ENCODE assay signal across 18 mouse cellular contexts in genomic region chr16:30034979-30035440, GRCm38 (mm10). TPM values are rescaled to one million over a fixed set of nuclear protein-coding genes. Genes with fewer than 3 reads are reported as not detected.
DNase-seq lines count a peak whose midpoint lies in the region; ATAC-seq and TF ChIP-seq lines count a peak whose summit lies in the region.
"Had no signal": no experiment of that assay in that cellular context is flagged by ENCODE, and none has a peak within 500 bp of the region (broad histone marks: within the 10 kb centered on the region; RNA-seq: fewer than 3 reads in every experiment).

No protein-coding gene starts in this region.

- no peak for TF ChIP-seq EP300 in lung, postnatal 0 days (IDR thresholded peaks at IDR 0.05)
- peak; percentile 92 for TF ChIP-seq EP300 in CH12.LX (IDR thresholded peaks at IDR 0.05; ENCODE audit: low read length)
- no peak for TF ChIP-seq EP300 in liver, embryonic 14.5 days (IDR thresholded peaks at IDR 0.05; ENCODE audit: low read depth)

- no peak for ATAC-seq in lung, embryonic 16.5 days (ENCODE audit: low read depth)
- no peak for ATAC-seq in lung, postnatal 0 days
- peak; percentile 32; the same call in 1 of the 2 replicates for ATAC-seq in liver, embryonic 14.5 days (ENCODE audit: insufficient read depth)
- ATAC-seq: forebrain, embryonic 16.5 days had no signal

- no peaks in the 10 kb centered on the region for H3K27me3 ChIP-seq in lung, embryonic 16.5 days (ENCODE audit: control insufficient read depth, insufficient read depth, low read depth, low read length)
- H3K27me3 ChIP-seq in lung, postnatal 0 days (replicated peaks; ENCODE audit: insufficient read depth, low read length): no peaks in the 10 kb centered on the region
- peaks cover 17% of the 10 kb centered on the region for H3K27me3 ChIP-seq in CH12.LX (replicated peaks)
- no peaks in the 10 kb centered on the region for H3K27me3 ChIP-seq in liver, embryonic 14.5 days (ENCODE audit: control insufficient read depth, insufficient read depth, low read length)
- H3K27me3 ChIP-seq: embryonic facial prominence, embryonic 15.5 days; lung, embryonic 15.5 days had no signal

- no peak for TF ChIP-seq CTCF in lung, postnatal 0 days (IDR thresholded peaks at IDR 0.05)
- no peak for TF ChIP-seq CTCF in CH12.LX (conservative IDR thresholded peaks at IDR 0.05 in 1 of 2, IDR thresholded peaks at IDR 0.05 in 1 of 2; ENCODE audit: low read depth in 2 of 2, low read length in 2 of 2)
- no peak for TF ChIP-seq CTCF in liver, embryonic 14.5 days (IDR thresholded peaks at IDR 0.05; ENCODE audit: low read depth)

- TF ChIP-seq POLR2A in CH12.LX (IDR thresholded peaks at IDR 0.05; ENCODE audit: low read depth, low read length): no peak; the same call in 1 of the 2 replicates

- TF ChIP-seq RAD21 in CH12.LX (IDR thresholded peaks at IDR 0.05; ENCODE audit: low read depth, low read length): peak; percentile 2

- no peaks in the 10 kb centered on the region for H3K9me3 ChIP-seq in lung, embryonic 16.5 days (ENCODE audit: control insufficient read depth, low read length)
- no peaks in the 10 kb centered on the region for H3K9me3 ChIP-seq in lung, postnatal 0 days (ENCODE audit: low read length)
- H3K9me3 ChIP-seq in CH12.LX (replicated peaks; ENCODE audit: low read length): peaks cover 3% of the 10 kb centered on the region
- H3K9me3 ChIP-seq in liver, embryonic 14.5 days (ENCODE audit: control insufficient read depth, low read length): no peaks in the 10 kb centered on the region
- H3K9me3 ChIP-seq: embryonic facial prominence, embryonic 15.5 days; hindbrain, embryonic 15.5 days; limb, embryonic 10.5 days; lung, embryonic 15.5 days; midbrain, embryonic 12.5 days had no signal

- no peak for DNase-seq in lung, postnatal 0 days (ENCODE audit: low spot score)
- peak; percentile 87 for DNase-seq in A20 (ENCODE audit: low read depth, low spot score)
- DNase-seq in CH12.LX (ENCODE audit: extremely low read depth): peak; percentile 82
- DNase-seq in liver, embryonic 14.5 days (ENCODE audit: low read depth in 3 of 3, low spot score in 3 of 3): no peak
- DNase-seq in layer of hippocampus, adult 8-10 months (ENCODE audit: low spot score in 2 of 2): no peak
- DNase-seq in right cerebral cortex, postnatal 10 days (ENCODE audit: low spot score in 2 of 2): no peak
- DNase-seq: cerebellum, adult 8-10 months; right cerebral cortex, postnatal 25 days; thymus, postnatal 36 days had no signal

- in situ Hi-C loops in CH12.LX (cut with MboI; ENCODE audit: low pct_ligation_motif_present, low pct_unique_long_range_greater_than_20kb, low sequenced_read_pairs): no loop called here

- H3K4me1 ChIP-seq in lung, embryonic 16.5 days (replicated peaks; ENCODE audit: control insufficient read depth, insufficient read depth, low read length): peaks cover 12% of the 10 kb centered on the region
- H3K4me1 ChIP-seq in lung, postnatal 0 days (ENCODE audit: insufficient read depth, low read depth, low read length): 0 out of 2 replicates have a peak, but pooled peaks cover 4% of the 10 kb centered on the region
- peaks cover 58 to 82% of the 10 kb centered on the region in 2 experiments for H3K4me1 ChIP-seq in CH12.LX (ENCODE audit: control insufficient read depth in 1 of 2, insufficient read depth in 2 of 2)
- H3K4me1 ChIP-seq in liver, embryonic 14.5 days (replicated peaks; ENCODE audit: control insufficient read depth in 2 of 2, insufficient read depth in 2 of 2, low read length in 1 of 2): peaks cover 0 to 24% of the 10 kb centered on the region in 2 experiments; a peak in 2 of 4 replicates

- H3K36me3 ChIP-seq in lung, embryonic 16.5 days (ENCODE audit: control insufficient read depth, insufficient read depth, low read length): no peaks in the 10 kb centered on the region
- H3K36me3 ChIP-seq in lung, postnatal 0 days (ENCODE audit: insufficient read depth, low read length): no peaks in the 10 kb centered on the region
- no peaks in the 10 kb centered on the region for H3K36me3 ChIP-seq in CH12.LX (replicated peaks in 1 of 2; ENCODE audit: control insufficient read depth in 1 of 2, insufficient read depth in 1 of 2, low read length in 1 of 2)
- H3K36me3 ChIP-seq in liver, embryonic 14.5 days (replicated peaks; ENCODE audit: control insufficient read depth, insufficient read depth, low read depth): no peaks in the 10 kb centered on the region
- H3K36me3 ChIP-seq: embryonic facial prominence, embryonic 15.5 days; hindbrain, embryonic 15.5 days; limb, embryonic 10.5 days; lung, embryonic 15.5 days; midbrain, embryonic 12.5 days had no signal

- no peak overlapping the region for H3K4me3 ChIP-seq in lung, embryonic 16.5 days (ENCODE audit: low read length)
- no peak overlapping the region for H3K4me3 ChIP-seq in lung, postnatal 0 days (ENCODE audit: low read depth, low read length)
- no peak overlapping the region for H3K4me3 ChIP-seq in CH12.LX (replicated peaks in 1 of 3; ENCODE audit: low read depth in 2 of 3, low read length in 2 of 3, poor library complexity in 1 of 3)
- H3K4me3 ChIP-seq in liver, embryonic 14.5 days (ENCODE audit: insufficient read depth in 1 of 2, low read depth in 2 of 2, low read length in 2 of 2): no peak overlapping the region
- H3K4me3 ChIP-seq: embryonic facial prominence, embryonic 15.5 days; hindbrain, embryonic 15.5 days; limb, embryonic 10.5 days; lung, embryonic 15.5 days; midbrain, embryonic 12.5 days had no signal

- dilution Hi-C loops in CH12.LX (cut with MboI; ENCODE audit: extremely low pct_ligation_motif_present, extremely low pct_unique_long_range_greater_than_20kb, low sequenced_read_pairs): no loop called here

- H3K9ac ChIP-seq in lung, embryonic 16.5 days (ENCODE audit: low read length): no peak overlapping the region
- H3K9ac ChIP-seq in lung, postnatal 0 days (replicated peaks; ENCODE audit: low read depth): no peak overlapping the region
- H3K9ac ChIP-seq in CH12.LX (ENCODE audit: insufficient read depth, low read depth): no peak overlapping the region
- H3K9ac ChIP-seq in liver, embryonic 14.5 days (replicated peaks): no peak overlapping the region
- H3K9ac ChIP-seq: embryonic facial prominence, embryonic 15.5 days; hindbrain, embryonic 15.5 days; lung, embryonic 15.5 days; midbrain, embryonic 12.5 days had no signal

- H3K27ac ChIP-seq in lung, embryonic 16.5 days (ENCODE audit: low read length): peak overlapping the region; percentile 2; the same call in 1 of the 2 replicates
- H3K27ac ChIP-seq in lung, postnatal 0 days (ENCODE audit: low read length): no peak overlapping the region
- peak overlapping the region; percentile 74 for H3K27ac ChIP-seq in CH12.LX (ENCODE audit: insufficient read depth, low read depth)
- H3K27ac ChIP-seq in liver, embryonic 14.5 days: no peak overlapping the region
- H3K27ac ChIP-seq: hindbrain, embryonic 15.5 days; macrophage; midbrain, embryonic 12.5 days had no signal

- no peak overlapping the region for H3K4me2 ChIP-seq in lung, embryonic 16.5 days (ENCODE audit: low read depth, low read length)
- no peak overlapping the region for H3K4me2 ChIP-seq in lung, postnatal 0 days (replicated peaks; ENCODE audit: low read depth, low read length)
- peak overlapping the region; percentile 55 for H3K4me2 ChIP-seq in CH12.LX (ENCODE audit: insufficient read depth, low read depth, poor library complexity, severe bottlenecking)
- no peak overlapping the region for H3K4me2 ChIP-seq in liver, embryonic 14.5 days (ENCODE audit: low read depth)
- H3K4me2 ChIP-seq: embryonic facial prominence, embryonic 15.5 days; heart, embryonic 11.5 days; hindbrain, embryonic 15.5 days; lung, embryonic 15.5 days; midbrain, embryonic 12.5 days had no signal

- H3K79me2 ChIP-seq in CH12.LX (replicated peaks; ENCODE audit: control insufficient read depth, extremely low read depth, insufficient read depth, poor library complexity, severe bottlenecking): no peaks in the 10 kb centered on the region

- 55% methylated on average over 5 of the region's 5 CpGs for WGBS in lung, embryonic 16.5 days
- 62% methylated on average over 5 of the region's 5 CpGs for WGBS in lung, postnatal 0 days
- 32% methylated on average over 5 of the region's 5 CpGs for WGBS in liver, embryonic 14.5 days (ENCODE audit: insufficient replicate concordance)

TF ChIP-seq in CH12.LX, 34 proteins besides CTCF, POLR2A, EP300 and RAD21 (continues in another document):
- TF ChIP-seq UBTF (IDR thresholded peaks at IDR 0.05; ENCODE audit: low read depth, low read length) (0 out of 2 replicates have a peak, but pooled peaks have one; percentile 27), MAZ (IDR thresholded peaks at IDR 0.05; ENCODE audit: low read depth, low read length) (no peak), MAFK (IDR thresholded peaks at IDR 0.05; ENCODE audit: insufficient replicate concordance, low read length) (peak; percentile 74; the same call in 1 of the 2 replicates), CHD1 (IDR thresholded peaks at IDR 0.05; ENCODE audit: low read depth, low read length) (no peak), E2F4 (IDR thresholded peaks at IDR 0.05; ENCODE audit: insufficient replicate concordance, low read depth, low read length) (0 out of 2 replicates have a peak, but pooled peaks have one; percentile 41), PAX5 (IDR thresholded peaks at IDR 0.05; ENCODE audit: low read length) (no peak), ETS1 (conservative IDR thresholded peaks at IDR 0.05; ENCODE audit: low read depth, low read length) (peak; percentile 88), NRF1 (IDR thresholded peaks at IDR 0.05; ENCODE audit: low read depth, low read length) (no peak), MYC (IDR thresholded peaks at IDR 0.05; ENCODE audit: low read depth, low read length) (peak; percentile 66; the same call in 1 of the 2 replicates), JUN (IDR thresholded peaks at IDR 0.05; ENCODE audit: insufficient read depth, low read depth, low read length) (peak; percentile 53), POLR2AphosphoS2 (IDR thresholded peaks at IDR 0.05; ENCODE audit: low read depth, low read length) (no peak), SMC3 (IDR thresholded peaks at IDR 0.05; ENCODE audit: low read depth, low read length) (no peak; the same call in none of the 2 replicates), USF2 (conservative IDR thresholded peaks at IDR 0.05; ENCODE audit: low read depth, low read length) (no peak), MXI1 (IDR thresholded peaks at IDR 0.05; ENCODE audit: low read depth, low read length) (peak; percentile 50), USF1 (IDR thresholded peaks at IDR 0.05; ENCODE audit: low read depth, low read length) (no peak), KAT2A (IDR thresholded peaks at IDR 0.05; ENCODE audit: insufficient replicate concordance, low read length) (no peak)

RNA-seq across cellular contexts. Expression of gene Hes1, which starts 29.2 kb away (rescaled TPM):
- polyA plus RNA-seq in lung, embryonic 16.5 days (2015; fragmentation: Nextera tagmentation; extraction: Ambion mirVana): 37.1 and 40.7 TPM in 2 replicates
- polyA plus RNA-seq in lung, postnatal 0 days (2015; fragmentation: Nextera tagmentation; extraction: Ambion mirVana): 89.1 and 93.9 TPM in 2 replicates
- total RNA-seq in CH12.LX (2012; rRNA removed) (3.4 and 3.6 TPM in 2 replicates), CH12.LX (2014; rRNA removed) (1.4 and 2.4 TPM in 2 replicates)
- polyA plus RNA-seq in CH12.LX (2012; ENCODE audit: insufficient read length, low read depth): 0.53 and 1.6 TPM in 2 replicates
- polyA plus RNA-seq in liver, embryonic 14.5 days (2012; rRNA removed): 5.3 and 9.2 TPM in 2 replicates
- polyA plus RNA-seq in liver, embryonic 14.5 days (2014; fragmentation: Nextera tagmentation; extraction: Ambion mirVana): 5.1 and 5.6 TPM in 2 replicates
- 10 to 100 TPM; 21.8 to 37.1 (median 23.1) TPM for total RNA-seq in layer of hippocampus, adult 8-10 months (2022)
- polyA plus RNA-seq: macrophage had no signal

Comparison
In these comparisons a context has a peak if more than half of its experiments do, and no peak if none do; other contexts are left out.
1. H3K27ac ChIP-seq: peak in lung, embryonic 16.5 days (single experiment) and CH12.LX (single experiment); none in lung, postnatal 0 days (single experiment) and liver, embryonic 14.5 days (single experiment).
2. DNase-seq: peak in A20 (single experiment) and CH12.LX (single experiment); none in lung, postnatal 0 days (single experiment), liver, embryonic 14.5 days (0 of 3), layer of hippocampus, adult 8-10 months (0 of 2) and right cerebral cortex, postnatal 10 days (0 of 2).